Mouse (Mus musculus): ENCODE measurements around the gene Otud7a. TPM values are rescaled to one million over a fixed set of nuclear protein-coding genes. Genes with fewer than 3 reads are reported as not detected.

Otud7a gene
- polyA plus RNA-seq, 1 experiment from 2014 or later: 0.13 TPM

- no peak overlapping the region for H3K27ac ChIP-seq (ENCODE audit: low read depth)
- no peak overlapping the region for H3K4me2 ChIP-seq
- DNase-seq: no peak
- no peaks in the 10 kb centered on the region for H3K27me3 ChIP-seq (ENCODE audit: insufficient read depth, low read length)
- H3K36me3 ChIP-seq (ENCODE audit: insufficient read depth): no peaks in the 10 kb centered on the region
- no peaks in the 10 kb centered on the region for H3K4me1 ChIP-seq (ENCODE audit: insufficient read depth)
- 87% methylated on average over 5 of the region's 5 CpGs for WGBS
- H3K9me3 ChIP-seq (ENCODE audit: low read depth, low read length): no peaks in the 10 kb centered on the region
- no peak for ATAC-seq (ENCODE audit: insufficient read depth)
- H3K9ac ChIP-seq: no peak overlapping the region
- no peak overlapping the region for H3K4me3 ChIP-seq (ENCODE audit: low read depth, low read length)
- TF ChIP-seq CTCF (IDR thresholded peaks at IDR 0.05; ENCODE audit: low read depth): no peak
These were observed 285.1 kb downstream of the Otud7a start for GRCm38 (mm10) chr7:63729605-63730004.

GRCm38 (mm10) chr7:63730012-63730411 lies 285.5 kb downstream of the Otud7a start:
- H3K27ac ChIP-seq (ENCODE audit: low read depth): no peak overlapping the region
- no peak for ATAC-seq (ENCODE audit: insufficient read depth)
- no peaks in the 10 kb centered on the region for H3K27me3 ChIP-seq (ENCODE audit: insufficient read depth, low read length)
- H3K9me3 ChIP-seq (ENCODE audit: low read depth, low read length): no peaks in the 10 kb centered on the region
- no peak for TF ChIP-seq CTCF (IDR thresholded peaks at IDR 0.05; ENCODE audit: low read depth)
- H3K4me3 ChIP-seq (ENCODE audit: low read depth, low read length): no peak overlapping the region
- no peak for DNase-seq
- H3K4me1 ChIP-seq (ENCODE audit: insufficient read depth): no peaks in the 10 kb centered on the region
- H3K9ac ChIP-seq: no peak overlapping the region
- H3K36me3 ChIP-seq (ENCODE audit: insufficient read depth): no peaks in the 10 kb centered on the region
- no peak overlapping the region for H3K4me2 ChIP-seq

DNA sequence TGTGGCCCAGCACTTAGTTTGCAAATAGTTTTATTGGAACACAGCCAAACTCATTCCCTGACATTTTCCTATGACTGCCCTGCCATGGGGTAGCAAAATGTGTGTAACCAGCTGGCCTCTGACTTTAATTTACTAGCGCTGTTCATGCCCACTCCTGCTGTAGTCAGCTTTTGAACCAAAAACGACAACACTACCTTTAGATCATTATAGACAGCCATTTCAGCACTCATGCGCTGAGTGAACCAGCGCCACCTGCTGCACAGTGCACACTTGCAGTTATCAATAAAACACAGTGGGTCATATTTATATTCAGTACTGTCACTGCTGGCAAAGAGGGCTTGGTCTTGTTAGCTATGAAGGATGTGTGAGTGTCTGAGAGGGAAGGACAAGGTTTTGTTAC lies 293.2 kb downstream of the Otud7a start:
- DNase-seq: peak; percentile 34
- H3K9ac ChIP-seq: no peak overlapping the region
- no peak overlapping the region for H3K4me2 ChIP-seq
- no peaks in the 10 kb centered on the region for H3K27me3 ChIP-seq (ENCODE audit: insufficient read depth, low read length)
- no peaks in the 10 kb centered on the region for H3K36me3 ChIP-seq (ENCODE audit: insufficient read depth)
- H3K9me3 ChIP-seq (ENCODE audit: low read depth, low read length): no peaks in the 10 kb centered on the region
- H3K27ac ChIP-seq (ENCODE audit: low read depth): no peak overlapping the region
- no peak overlapping the region for H3K4me3 ChIP-seq (ENCODE audit: low read depth, low read length)
- TF ChIP-seq CTCF (IDR thresholded peaks at IDR 0.05; ENCODE audit: low read depth): peak; percentile 42; the same call in 1 of the 2 replicates
- 58% methylated on average over 4 of the region's 4 CpGs for WGBS
- ATAC-seq (ENCODE audit: insufficient read depth): no peak
- H3K4me1 ChIP-seq (ENCODE audit: insufficient read depth): no peaks in the 10 kb centered on the region

DNA sequence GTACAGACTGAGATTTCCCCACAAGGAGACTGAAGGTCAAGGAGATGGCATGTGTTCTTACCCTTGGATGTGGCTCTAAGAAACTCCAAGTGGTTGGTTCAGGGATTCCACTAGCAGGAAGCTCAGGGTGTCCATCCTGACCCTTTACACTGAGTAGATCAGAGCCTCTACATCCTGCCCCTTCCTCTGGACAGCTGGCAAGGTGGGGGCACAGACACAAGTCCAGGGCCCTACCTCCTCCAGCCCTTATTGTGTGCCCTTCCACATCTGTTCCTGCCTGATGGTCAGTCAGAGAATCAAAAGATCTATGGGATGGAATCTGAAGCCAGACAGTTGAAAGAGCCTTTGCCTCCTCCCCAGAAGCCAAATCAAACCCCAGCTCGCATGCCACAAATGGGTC lies 293.6 kb downstream of the Otud7a start:
- no peak for ATAC-seq (ENCODE audit: insufficient read depth)
- no peak overlapping the region for H3K4me3 ChIP-seq (ENCODE audit: low read depth, low read length)
- no peak overlapping the region for H3K27ac ChIP-seq (ENCODE audit: low read depth)
- H3K4me2 ChIP-seq: no peak overlapping the region
- DNase-seq: no peak
- H3K9me3 ChIP-seq (ENCODE audit: low read depth, low read length): no peaks in the 10 kb centered on the region
- no peak for TF ChIP-seq CTCF (IDR thresholded peaks at IDR 0.05; ENCODE audit: low read depth)
- 57% methylated on average over 1 of the region's 1 CpGs for WGBS
- H3K36me3 ChIP-seq (ENCODE audit: insufficient read depth): no peaks in the 10 kb centered on the region
- no peak overlapping the region for H3K9ac ChIP-seq
- no peaks in the 10 kb centered on the region for H3K4me1 ChIP-seq (ENCODE audit: insufficient read depth)
- H3K27me3 ChIP-seq (ENCODE audit: insufficient read depth, low read length): no peaks in the 10 kb centered on the region

DNA sequence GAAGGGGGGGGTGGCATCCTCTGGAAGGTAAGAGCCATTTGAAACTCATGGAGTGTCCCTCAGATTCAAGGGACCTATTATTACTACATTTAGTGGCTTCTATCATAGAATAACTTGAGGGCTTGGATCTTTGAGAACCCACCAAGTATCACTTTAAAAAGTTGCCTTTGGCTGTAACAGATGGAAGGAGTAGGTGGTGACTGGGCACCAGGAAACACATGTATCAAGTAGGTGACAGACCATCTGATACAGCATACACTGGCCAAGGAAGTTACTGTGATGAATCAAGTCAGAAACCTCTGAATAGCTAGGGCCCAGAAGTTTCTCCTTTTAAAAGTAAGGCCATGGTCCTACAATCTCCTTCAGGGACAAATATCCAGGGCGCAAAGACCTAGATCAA lies 298.6 kb downstream of the Otud7a start:
- Histone ChIP-seq H3K9me3 (ENCODE audit: low read depth, low read length) (no peaks in the 10 kb centered on the region), H3K9ac (no peak overlapping the region), H3K36me3 (ENCODE audit: insufficient read depth) (no peaks in the 10 kb centered on the region), H3K4me1 (ENCODE audit: insufficient read depth) (no peaks in the 10 kb centered on the region), H3K27me3 (ENCODE audit: insufficient read depth, low read length) (no peaks in the 10 kb centered on the region), H3K4me3 (ENCODE audit: low read depth, low read length) (no peak overlapping the region), H3K4me2 (no peak overlapping the region), H3K27ac (ENCODE audit: low read depth) (no peak overlapping the region)
- DNase-seq (no peak), ATAC-seq (ENCODE audit: insufficient read depth) (no peak)
- 90% methylated on average over 1 of the region's 1 CpGs for WGBS
- TF ChIP-seq CTCF (IDR thresholded peaks at IDR 0.05; ENCODE audit: low read depth): no peak

GRCm38 (mm10) chr7:63752081-63752480 lies 307.5 kb downstream of the Otud7a start:
- H3K36me3 ChIP-seq (ENCODE audit: insufficient read depth): no peaks in the 10 kb centered on the region
- DNase-seq (peak; percentile 79), ATAC-seq (ENCODE audit: insufficient read depth) (no peak)
- H3K9me3 ChIP-seq (ENCODE audit: low read depth, low read length): no peaks in the 10 kb centered on the region
- H3K27me3 ChIP-seq (ENCODE audit: insufficient read depth, low read length): peaks cover 36% of the 10 kb centered on the region
- 37% methylated on average over 4 of the region's 4 CpGs for WGBS
- peak; percentile 87 for TF ChIP-seq CTCF (IDR thresholded peaks at IDR 0.05; ENCODE audit: low read depth)
- H3K9ac ChIP-seq: no peak overlapping the region
- no peak overlapping the region for H3K4me2 ChIP-seq
- H3K4me1 ChIP-seq (ENCODE audit: insufficient read depth): no peaks in the 10 kb centered on the region
- H3K27ac ChIP-seq (ENCODE audit: low read depth): no peak overlapping the region
- no peak overlapping the region for H3K4me3 ChIP-seq (ENCODE audit: low read depth, low read length)

GRCm38 (mm10) chr7:63753274-63753751 lies 308.8 kb downstream of the Otud7a start:
- DNase-seq (peak; percentile 87), ATAC-seq (ENCODE audit: insufficient read depth) (peak; percentile 36; the same call in 1 of the 2 replicates)
- Histone ChIP-seq H3K4me3 (ENCODE audit: low read depth, low read length) (no peak overlapping the region), H3K36me3 (ENCODE audit: insufficient read depth) (no peaks in the 10 kb centered on the region), H3K27me3 (ENCODE audit: insufficient read depth, low read length) (peaks cover 48% of the 10 kb centered on the region), H3K4me2 (0 out of 2 replicates have a peak overlapping the region, but pooled peaks have one; percentile 2), H3K27ac (ENCODE audit: low read depth) (no peak overlapping the region), H3K9ac (no peak overlapping the region), H3K4me1 (ENCODE audit: insufficient read depth) (no peaks in the 10 kb centered on the region), H3K9me3 (ENCODE audit: low read depth, low read length) (no peaks in the 10 kb centered on the region)
- peak; percentile 70 for TF ChIP-seq CTCF (IDR thresholded peaks at IDR 0.05; ENCODE audit: low read depth)
- 10% methylated on average over 6 of the region's 6 CpGs for WGBS
